ENCODE assay signal across 8 mouse cellular contexts in the genomic region with DNA sequence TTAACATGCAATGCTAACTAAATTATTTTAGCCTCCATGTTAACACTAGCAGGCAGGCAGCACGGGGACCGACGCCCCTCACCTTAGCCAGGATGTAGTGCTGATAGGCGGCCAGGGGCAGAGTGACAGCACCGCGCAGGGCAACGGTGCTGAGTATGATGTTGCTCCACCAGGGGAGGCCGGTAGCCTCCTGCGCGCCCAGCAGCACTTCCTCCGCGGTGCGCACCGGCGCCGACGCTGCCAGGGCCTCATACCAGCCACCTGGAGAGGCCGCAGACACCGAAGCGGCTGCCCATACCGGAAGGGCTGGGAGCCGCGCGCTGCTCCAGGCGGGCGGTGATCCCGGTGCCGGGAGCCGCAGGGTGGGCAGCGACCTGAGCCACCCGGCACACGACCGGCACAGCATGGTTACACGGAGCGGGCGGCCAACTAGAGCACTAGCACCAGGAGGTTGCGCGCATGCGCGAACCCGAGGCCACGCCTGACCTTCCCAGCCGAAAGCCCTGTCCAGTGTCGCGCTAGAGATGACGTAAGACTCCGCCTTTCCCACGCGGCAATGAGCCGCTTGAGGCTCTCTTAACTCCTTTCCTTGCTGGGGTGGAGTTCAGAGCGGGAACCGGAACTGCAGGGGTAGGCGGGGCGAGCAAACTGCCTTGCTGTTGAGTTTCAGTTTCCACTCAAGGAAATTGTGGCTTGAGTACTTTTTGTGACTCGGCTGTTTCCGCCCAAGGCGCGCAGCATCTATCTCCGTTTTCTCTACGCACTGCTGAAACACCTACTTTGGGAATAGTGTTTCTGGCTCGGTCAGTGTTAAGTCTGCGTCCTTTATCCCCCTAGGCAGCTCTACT. TPM values are rescaled to one million over a fixed set of nuclear protein-coding genes. Genes with fewer than 3 reads are reported as not detected.
DNase-seq lines count a peak whose midpoint lies in the region; ATAC-seq lines count a peak whose summit lies in the region.

A gene (minus strand): TSS at position 468 of the 848 bp plus-strand sequence.

- no peaks in the 10 kb centered on the region for H3K27me3 ChIP-seq in hindbrain, embryonic 14.5 days (ENCODE audit: control insufficient read depth, insufficient read depth, low read length)

- peak within 1 kb of the TSS; percentile 71 for H3K4me2 ChIP-seq in hindbrain, embryonic 14.5 days (replicated peaks)

- H3K4me1 ChIP-seq in hindbrain, embryonic 14.5 days (replicated peaks; ENCODE audit: control insufficient read depth, insufficient read depth, low read length) = peaks cover 8% of the 10 kb centered on the region

- under 1% methylated on average over 62 of the region's 62 CpGs for WGBS in hindbrain, embryonic 14.5 days

- peak within 1 kb of the TSS; percentile 87 for H3K27ac ChIP-seq in hindbrain, embryonic 14.5 days

- no peaks in the 10 kb centered on the region for H3K9me3 ChIP-seq in hindbrain, embryonic 14.5 days (ENCODE audit: control insufficient read depth, low read length)

- peak; percentile 99 for ATAC-seq in hindbrain, embryonic 14.5 days (ENCODE audit: low FRiP score)

- H3K4me3 ChIP-seq in hindbrain, embryonic 14.5 days (replicated peaks; ENCODE audit: low read length) = peak within 1 kb of the TSS; percentile 74

- peak; percentile 100 for DNase-seq in R1 (ENCODE audit: low read depth, low spot score)
- peak; percentile 99 for DNase-seq in cerebellum, postnatal 25 days
- peak; percentile 97 to 98 for DNase-seq in frontal cortex, postnatal 25 days (ENCODE audit: low spot score in 2 of 2)
- DNase-seq in hindbrain, embryonic 14.5 days (ENCODE audit: low spot score) = peak; percentile 99
- DNase-seq in layer of hippocampus, postnatal 36 days = peak; percentile 99
- DNase-seq in lung, postnatal 36 days = peak; percentile 100
- peak; percentile 99 for DNase-seq in retina, postnatal 1 day
- peak; percentile 95 to 100 for DNase-seq in urinary bladder, adult 18-20 months (ENCODE audit: low spot score in 2 of 2)

- peaks cover 48% of the 10 kb centered on the region for H3K36me3 ChIP-seq in hindbrain, embryonic 14.5 days (replicated peaks; ENCODE audit: control insufficient read depth, insufficient read depth)

- H3K9ac ChIP-seq in hindbrain, embryonic 14.5 days = peak within 1 kb of the TSS; percentile 84

RNA-seq across cellular contexts. Expression of the gene that starts here (rescaled TPM):
- polyA plus RNA-seq in hindbrain, embryonic 14.5 days (2014; fragmentation: Nextera tagmentation; extraction: Ambion mirVana) = 35.0 and 39.6 TPM in 2 replicates
- total RNA-seq in layer of hippocampus, postnatal 36 days (2021) = 10 to 100 TPM; 22.4 to 23.7 TPM

Comparison
In these comparisons a context has a peak if more than half of its experiments do, and no peak if none do; other contexts are left out.
1. Peak in every context shown above with its lines: DNase-seq, ATAC-seq, H3K4me3 ChIP-seq and H3K27ac ChIP-seq.